Mouse (Mus musculus): ENCODE results near the gene Fra10ac1.

DNA sequence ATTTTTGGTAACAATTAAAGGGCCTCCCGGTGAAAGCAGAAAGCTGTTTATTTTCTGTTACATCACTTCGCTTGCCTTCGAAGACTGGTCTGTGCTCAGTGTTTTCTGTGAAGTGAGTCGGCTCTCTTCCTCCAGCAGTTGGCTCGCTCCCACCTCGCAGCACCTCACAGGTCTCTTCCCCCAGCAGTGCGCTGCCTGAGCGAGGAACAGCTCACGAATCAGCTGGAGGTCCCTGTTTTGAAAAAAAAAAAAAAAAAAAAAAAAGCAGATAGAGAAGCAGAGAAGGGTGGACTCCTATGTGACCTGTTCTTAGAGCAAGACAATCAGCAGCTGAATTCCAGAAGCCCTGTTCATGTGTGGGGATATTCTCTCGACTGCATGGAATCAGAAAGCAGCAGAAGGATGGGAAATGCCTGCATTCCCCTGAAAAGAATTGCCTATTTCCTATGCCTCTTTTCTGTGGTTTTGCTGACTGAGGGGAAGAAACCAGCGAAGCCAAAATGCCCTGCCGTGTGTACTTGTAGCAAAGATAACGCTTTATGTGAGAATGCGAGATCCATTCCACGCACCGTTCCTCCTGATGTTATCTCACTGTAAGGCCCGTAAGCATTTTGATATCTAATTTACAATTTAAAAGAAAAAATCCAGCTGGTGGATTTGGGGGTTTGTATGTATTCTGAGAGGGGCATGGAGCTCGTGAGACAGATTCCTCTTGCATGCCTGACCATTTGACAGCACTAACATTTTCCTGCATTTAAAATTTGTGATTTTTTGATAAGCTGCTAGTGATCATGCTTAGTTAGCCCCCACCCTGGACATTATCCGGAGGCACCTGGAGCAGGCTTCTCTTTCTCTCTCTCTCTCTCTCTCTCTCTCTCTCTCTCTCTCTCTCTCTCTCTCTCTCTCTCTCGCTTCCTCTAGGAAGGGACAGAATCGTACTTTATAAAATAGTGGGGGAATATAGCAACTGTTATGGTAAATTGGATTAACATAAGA lies 40.8 kb upstream of the Fra10ac1 start, which contains the start of gene Lgi1:
- TF ChIP-seq CTCF (IDR thresholded peaks at IDR 0.05; ENCODE audit: low read depth): no peak
- no peak for TF ChIP-seq EP300 (optimal IDR thresholded peaks at IDR 0.05)

All from stomach, postnatal 0 days (tissue).